Mouse (Mus musculus): Measurements from ENCODE around the gene Dnajc4. TPM values are rescaled to one million over a fixed set of nuclear protein-coding genes. Genes with fewer than 3 reads are reported as not detected.

Gene Dnajc4
- polyA plus RNA-seq (2017; shearing (Covaris generic)) = 10 to 100 TPM; 39.0 to 42.5 TPM

DNA sequence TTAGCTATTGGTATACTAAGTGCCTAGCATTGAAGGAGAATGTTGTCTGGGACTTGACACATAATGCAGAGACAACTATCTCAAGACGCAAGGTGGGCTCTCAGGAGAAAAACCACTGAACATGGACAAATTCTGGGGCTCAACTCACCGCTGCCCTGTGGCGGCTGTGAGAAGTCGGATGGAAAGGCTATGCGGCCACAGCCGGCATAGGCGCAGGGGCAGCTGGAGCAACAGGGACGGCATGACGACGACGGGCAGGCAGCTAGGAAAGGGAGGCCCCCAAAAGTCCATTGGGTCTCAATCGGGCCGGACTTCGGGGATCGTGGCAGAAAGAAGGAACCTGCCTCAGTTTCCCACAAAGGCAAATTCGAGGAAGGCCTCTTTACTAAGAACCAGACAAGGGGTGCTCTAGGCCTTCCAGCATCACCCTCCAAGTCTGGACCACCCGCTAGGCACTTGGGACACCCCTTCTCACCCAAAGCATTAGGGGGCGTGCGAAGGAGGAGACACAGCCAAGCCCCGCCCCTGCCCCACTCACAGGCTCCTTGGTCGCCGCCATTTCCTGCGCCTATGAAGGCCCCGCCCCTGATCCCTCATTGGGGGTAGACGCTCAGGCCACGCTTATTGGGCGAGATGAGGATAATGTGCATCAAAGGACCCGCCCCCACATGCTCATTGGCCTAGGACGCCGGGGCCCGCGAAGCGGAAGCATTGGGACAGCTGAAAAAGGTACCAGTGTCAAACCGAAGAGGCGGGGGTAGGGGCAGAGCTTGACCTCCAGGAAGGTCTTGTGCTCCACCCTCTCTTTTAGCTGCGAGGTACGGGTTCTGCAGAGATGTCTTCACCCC is at the start of gene Dnajc4:
Gene Dnajc4, minus strand, starts transcription at position 562 of the 848 bp plus-strand sequence.

GRCm38 (mm10) chr19:7039841-7040636 is 47.7 kb upstream of the Dnajc4 start, which contains the start of gene Stip1:
Gene Stip1 (minus strand): TSS chr19:7039967.

DNA sequence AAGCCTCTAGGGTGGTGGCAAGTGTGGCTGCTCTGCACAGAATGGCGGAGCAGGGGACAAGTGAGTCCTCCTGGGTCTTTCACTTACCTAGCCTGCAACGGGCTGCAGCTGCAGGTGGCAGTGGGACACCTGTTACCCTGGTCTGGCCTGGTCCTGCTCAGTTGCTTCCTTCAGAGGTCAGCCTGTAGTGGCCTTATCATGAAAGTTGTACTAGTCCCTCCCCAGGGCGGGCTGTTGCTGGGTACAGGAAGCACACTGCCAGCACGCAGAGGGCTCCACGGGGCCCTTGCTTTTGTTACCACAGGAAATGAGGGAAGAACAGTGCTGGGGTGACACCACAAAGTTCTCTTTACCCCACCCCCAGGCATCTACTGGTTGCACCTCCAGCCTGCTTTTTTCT is 26.8 kb upstream of the Dnajc4 start, which contains the start of gene Fermt3:
Gene Fermt3, minus strand, starts transcription at position 279 of the 400 bp plus-strand sequence.

DNA sequence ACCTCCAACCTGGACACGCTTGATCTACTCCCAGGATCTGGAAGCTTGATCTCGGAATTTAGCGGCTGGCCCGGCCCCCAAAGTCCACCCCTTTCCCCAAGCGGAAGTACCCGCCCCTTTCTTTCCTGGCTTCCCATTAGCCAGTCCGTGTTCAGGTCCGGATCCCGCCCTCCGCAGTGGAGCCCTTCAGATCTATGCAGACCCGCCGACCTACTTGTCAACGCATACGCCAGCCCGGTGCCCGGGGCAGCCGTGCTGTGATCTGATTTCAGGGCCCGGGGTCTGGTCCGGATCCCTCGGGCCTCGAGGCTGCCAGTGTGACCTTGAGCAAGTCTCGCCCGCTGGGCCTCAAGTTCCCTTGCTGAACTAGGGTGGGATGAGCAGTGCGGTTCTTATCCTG is 3.6 kb upstream of the Dnajc4 start, which contains the start of the genes Nudt22 and Trpt1:
Gene Nudt22, minus strand, starts transcription at position 112 of the 400 bp plus-strand sequence.
Gene Trpt1, plus strand, starts transcription at position 126 of the 400 bp plus-strand sequence.

GRCm38 (mm10) chr19:6987061-6987903 is 5.1 kb downstream of the Dnajc4 start, which contains the start of gene Vegfb:
Gene Vegfb (minus strand): TSS chr19:6987651.

DNA sequence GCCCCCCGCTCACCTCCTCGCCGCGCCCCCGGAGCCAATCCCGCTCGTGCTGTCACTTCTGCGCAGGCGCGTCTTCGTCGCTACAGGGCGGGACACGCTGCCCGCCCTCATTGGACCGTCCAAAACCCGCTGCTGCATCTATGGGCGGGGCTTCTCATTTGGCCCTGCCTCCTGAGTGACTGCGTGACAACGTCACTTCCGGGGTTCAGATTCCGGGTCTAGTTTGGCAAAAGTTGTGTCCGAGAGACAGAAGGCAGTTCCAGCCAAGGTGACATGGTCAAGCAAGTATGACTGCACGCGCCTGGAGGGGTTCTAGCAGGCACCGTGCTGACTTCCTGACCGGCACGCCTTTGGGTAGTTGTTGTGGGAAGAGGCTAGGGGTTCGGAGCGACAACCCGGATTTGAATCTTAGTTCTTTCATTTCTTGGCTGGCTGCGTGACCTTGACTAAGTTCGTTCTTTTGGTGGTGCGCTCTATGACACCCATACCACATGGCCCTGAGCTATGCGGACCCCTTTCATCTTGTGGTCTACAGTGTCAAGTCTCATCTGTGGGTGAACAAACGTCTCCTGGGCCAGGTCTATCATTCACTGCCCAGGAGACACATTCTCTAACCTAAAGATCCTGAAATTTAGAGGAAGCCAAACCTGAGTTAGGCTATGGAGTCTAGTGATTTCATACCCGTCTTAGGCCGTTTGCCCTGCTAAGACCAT is 11.8 kb downstream of the Dnajc4 start, which contains the start of gene Fkbp2:
Gene Fkbp2, minus strand, starts transcription at position 121 of the 713 bp plus-strand sequence.

GRCm38 (mm10) chr19:6975537-6976521 is 16.5 kb downstream of the Dnajc4 start, which contains the start of gene Plcb3:
Gene Plcb3 (minus strand): TSS chr19:6976470.

GRCm38 (mm10) chr19:6974211-6975205 is 17.9 kb downstream of the Dnajc4 start, which contains the start of gene Ppp1r14b:
Gene Ppp1r14b (plus strand): TSS chr19:6974968.

GRCm38 (mm10) chr19:6942249-6942691 is 50.1 kb downstream of the Dnajc4 start, which contains the start of gene Gpr137:
Gene Gpr137 (minus strand): TSS chr19:6942480.

GRCm38 (mm10) chr19:6941372-6942248 is 50.8 kb downstream of the Dnajc4 start, which contains the start of gene Bad:
Gene Bad (plus strand): TSS chr19:6941861.

Other genes with a start within 250 kb of the Dnajc4 start
- 10 to 100 TPM; 32.1 to 47.3 TPM for gene Rps6ka4, start 151.9 kb downstream of the Dnajc4 start, polyA plus RNA-seq (2017; shearing (Covaris generic))
- 10 to 100 TPM; 30.5 to 40.5 TPM for gene Ccdc88b, start 134.4 kb downstream of the Dnajc4 start, polyA plus RNA-seq (2017; shearing (Covaris generic))
- gene Trmt112, start 82.9 kb downstream of the Dnajc4 start, polyA plus RNA-seq (2017; shearing (Covaris generic)) = 100 to 1,000 TPM; 129 to 191 TPM
- gene Prdx5, start 82.5 kb downstream of the Dnajc4 start, polyA plus RNA-seq (2017; shearing (Covaris generic)) = 100 to 1,000 TPM; 217 to 252 TPM
- 10 to 100 TPM; 23.4 to 32.9 TPM for gene Esrra, start 70.8 kb downstream of the Dnajc4 start, polyA plus RNA-seq (2017; shearing (Covaris generic))
- under 1 TPM in 1 of 2 experiments, not detected in 1; 0.33 TPM for gene Catsperz, start 67.2 kb downstream of the Dnajc4 start, polyA plus RNA-seq (2017; shearing (Covaris generic))
- gene Kcnk4, start 58.1 kb downstream of the Dnajc4 start, polyA plus RNA-seq (2017; shearing (Covaris generic)) = under 1 TPM in 1 of 2 experiments, not detected in 1; 0.69 TPM
- 10 to 100 TPM; 42.6 to 47.0 TPM for gene Bad, start 50.7 kb downstream of the Dnajc4 start, polyA plus RNA-seq (2017; shearing (Covaris generic))
- 10 to 100 TPM in 1 of 2 experiments, 1 to 10 TPM in 1; 9.9 to 16.8 TPM for gene Gpr137, start 50.1 kb downstream of the Dnajc4 start, polyA plus RNA-seq (2017; shearing (Covaris generic))
- gene Ppp1r14b, start 17.6 kb downstream of the Dnajc4 start, polyA plus RNA-seq (2017; shearing (Covaris generic)) = 100 to 1,000 TPM; 131 to 187 TPM
- 10 to 100 TPM; 13.2 to 40.9 TPM for gene Plcb3, start 16.1 kb downstream of the Dnajc4 start, polyA plus RNA-seq (2017; shearing (Covaris generic))
- 10 to 100 TPM; 38.9 to 52.9 TPM for gene Fkbp2, start 12.1 kb downstream of the Dnajc4 start, polyA plus RNA-seq (2017; shearing (Covaris generic))
- gene Vegfb, start 4.9 kb downstream of the Dnajc4 start, polyA plus RNA-seq (2017; shearing (Covaris generic)) = 1 to 10 TPM; 6.6 to 6.7 TPM
- 10 to 100 TPM; 22.2 to 30.1 TPM for gene Nudt22, start 3.5 kb upstream of the Dnajc4 start, polyA plus RNA-seq (2017; shearing (Covaris generic))
- 1 to 10 TPM; 5.4 to 5.7 TPM for gene Trpt1, start 3.6 kb upstream of the Dnajc4 start, polyA plus RNA-seq (2017; shearing (Covaris generic))
- 100 to 1,000 TPM; 317 to 350 TPM for gene Fermt3, start 26.9 kb upstream of the Dnajc4 start, polyA plus RNA-seq (2017; shearing (Covaris generic))
- gene Stip1, start 47.4 kb upstream of the Dnajc4 start, polyA plus RNA-seq (2017; shearing (Covaris generic)) = 100 to 1,000 TPM; 136 to 151 TPM
- gene Macrod1, start 64.2 kb upstream of the Dnajc4 start, polyA plus RNA-seq (2017; shearing (Covaris generic)) = 10 to 100 TPM in 1 of 2 experiments, 1 to 10 TPM in 1; 9.7 to 21.0 TPM
- not detected for gene Flrt1, start 113.2 kb upstream of the Dnajc4 start, polyA plus RNA-seq (2017; shearing (Covaris generic))
- 10 to 100 TPM; 71.3 to 73.8 TPM for gene Otub1, start 213.7 kb upstream of the Dnajc4 start, polyA plus RNA-seq (2017; shearing (Covaris generic))
- 100 to 1,000 TPM; 523 to 580 TPM for gene Cox8a, start 225.0 kb upstream of the Dnajc4 start, polyA plus RNA-seq (2017; shearing (Covaris generic))
- 10 to 100 TPM; 44.3 to 56.1 TPM for gene Naa40, start 248.6 kb upstream of the Dnajc4 start, polyA plus RNA-seq (2017; shearing (Covaris generic))